Mouse (Mus musculus): ENCODE measurements around the gene Tac2.

The Tac2 gene

GRCm38 (mm10) chr10:127724178-127724577, at the start of gene Tac2:
Gene Tac2 (plus strand): TSS chr10:127724478.
- DNase-seq (ENCODE audit: low spot score), result no peak

GRCm38 (mm10) chr10:127674794-127675522, 49.3 kb upstream of the Tac2 start:
- peak; percentile 97 for DNase-seq (ENCODE audit: low spot score)

- no peak for DNase-seq (ENCODE audit: low spot score)
Measured at GRCm38 (mm10) chr10:127675859-127676398, 48.3 kb upstream of the Tac2 start.

- DNase-seq (ENCODE audit: low spot score), result peak; percentile 92
Measured at GRCm38 (mm10) chr10:127676691-127677548, 47.4 kb upstream of the Tac2 start.

GRCm38 (mm10) chr10:127677591-127678336, 46.5 kb upstream of the Tac2 start:
- DNase-seq (ENCODE audit: low spot score), result peak; percentile 67

GRCm38 (mm10) chr10:127679208-127679607, 45.1 kb upstream of the Tac2 start:
- DNase-seq (ENCODE audit: low spot score), result no peak

DNA sequence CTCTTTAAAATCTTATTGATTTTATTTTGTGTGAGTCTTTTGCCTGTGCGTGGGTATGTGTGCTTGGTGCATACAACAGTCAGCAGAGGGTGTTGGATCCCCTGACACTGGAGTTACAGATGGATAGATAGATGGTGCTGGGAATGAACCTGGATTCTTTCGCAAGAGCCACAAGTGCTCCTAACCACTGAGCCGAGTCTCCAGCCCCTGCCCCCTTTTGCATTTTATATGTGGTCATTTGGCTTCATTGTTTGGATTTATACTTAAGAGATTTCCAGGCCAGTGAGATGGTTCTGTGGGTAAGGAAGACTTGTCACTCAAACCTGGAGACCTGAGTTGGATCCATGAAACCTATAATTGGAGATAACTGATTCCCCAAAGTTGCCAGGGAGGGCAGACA, 44.4 kb upstream of the Tac2 start:
- DNase-seq (ENCODE audit: low spot score), result no peak

GRCm38 (mm10) chr10:127682886-127683285, 41.4 kb upstream of the Tac2 start:
- DNase-seq (ENCODE audit: low spot score), result no peak

DNA sequence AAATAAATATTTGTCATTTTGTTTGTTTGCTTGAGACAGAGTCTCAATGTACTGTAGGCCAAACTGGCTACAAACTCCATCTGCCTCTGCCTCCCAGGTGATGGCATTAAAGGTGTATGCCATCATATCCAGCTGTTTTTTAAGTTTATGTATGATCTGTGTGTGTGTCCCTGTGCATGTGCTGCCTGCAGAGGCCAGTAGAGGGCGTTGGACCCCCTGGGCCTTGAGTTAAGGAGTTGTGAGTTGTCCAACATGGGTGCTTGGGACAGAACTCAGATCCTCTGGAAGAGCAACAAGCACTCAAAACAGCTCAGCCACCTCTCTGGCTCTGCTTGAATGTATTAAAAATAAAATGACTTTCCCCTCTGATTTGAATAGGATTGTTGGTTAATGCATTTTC, 33.2 kb upstream of the Tac2 start:
- no peak for DNase-seq (ENCODE audit: low spot score)

- no peak for DNase-seq (ENCODE audit: low spot score)
Measured at GRCm38 (mm10) chr10:127694636-127695035, 29.6 kb upstream of the Tac2 start.

DNA sequence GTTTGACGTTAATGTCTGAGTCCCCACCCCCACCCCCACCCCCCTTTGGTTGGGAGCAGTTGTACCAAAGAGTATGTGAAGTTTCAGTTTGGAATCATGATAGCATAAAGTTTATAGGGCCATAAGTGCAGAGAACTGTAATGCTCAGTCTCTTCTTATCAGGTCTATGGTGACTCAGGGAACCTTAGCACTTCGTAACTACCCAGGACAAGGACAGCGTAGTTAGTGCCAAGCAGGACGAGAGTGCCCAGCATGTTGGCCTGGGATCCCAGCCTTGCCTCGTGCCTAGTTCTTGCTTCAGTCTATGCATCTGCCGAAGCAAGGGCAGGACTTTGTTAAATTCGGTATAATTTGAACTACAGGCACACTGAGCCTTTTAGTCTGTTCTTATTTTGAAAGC, 28.5 kb upstream of the Tac2 start:
- DNase-seq (ENCODE audit: low spot score), result no peak

DNA sequence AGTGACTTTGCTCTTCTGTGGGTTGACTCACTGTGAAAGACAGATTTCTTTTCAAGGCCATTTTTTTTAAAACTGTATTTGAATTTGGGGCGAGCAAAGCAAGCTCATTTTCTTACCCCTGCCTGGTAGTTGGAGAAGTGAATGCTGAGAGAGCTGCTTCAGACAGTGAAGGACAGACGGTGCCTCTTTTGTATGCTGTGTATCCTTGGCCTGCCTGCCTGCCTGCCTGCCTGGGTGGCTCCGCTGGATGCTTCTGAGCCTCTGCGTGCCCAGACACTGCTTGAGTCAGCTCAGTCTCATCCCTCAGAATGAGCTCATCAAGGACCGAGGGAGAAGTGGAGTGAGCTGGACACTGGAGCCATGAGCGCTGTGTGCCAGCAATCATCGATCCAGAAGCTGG, 25.3 kb upstream of the Tac2 start:
- DNase-seq (ENCODE audit: low spot score), result no peak

- no peak for DNase-seq (ENCODE audit: low spot score)
Measured at GRCm38 (mm10) chr10:127703299-127703698, 21.0 kb upstream of the Tac2 start.

DNA sequence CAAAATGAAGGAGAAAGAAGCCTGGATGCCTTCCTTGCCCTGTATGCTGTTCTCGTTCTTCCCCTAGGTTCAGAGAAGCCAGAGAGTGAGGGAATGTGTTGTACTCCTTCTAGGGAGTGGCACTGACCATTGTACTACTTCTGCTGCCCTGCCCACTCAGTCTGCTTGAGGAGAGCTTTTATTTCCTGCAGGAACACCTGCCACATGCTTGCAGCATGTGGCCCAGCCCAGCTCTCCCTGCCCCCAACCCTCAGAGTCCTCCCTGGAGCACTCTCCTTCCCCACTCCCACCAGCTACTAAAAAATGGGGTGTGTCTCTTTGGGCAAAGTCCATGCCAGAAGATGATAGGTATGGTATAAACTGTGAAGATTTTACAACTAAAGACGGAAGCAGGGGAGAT, 20.0 kb upstream of the Tac2 start:
- no peak for DNase-seq (ENCODE audit: low spot score)

DNA sequence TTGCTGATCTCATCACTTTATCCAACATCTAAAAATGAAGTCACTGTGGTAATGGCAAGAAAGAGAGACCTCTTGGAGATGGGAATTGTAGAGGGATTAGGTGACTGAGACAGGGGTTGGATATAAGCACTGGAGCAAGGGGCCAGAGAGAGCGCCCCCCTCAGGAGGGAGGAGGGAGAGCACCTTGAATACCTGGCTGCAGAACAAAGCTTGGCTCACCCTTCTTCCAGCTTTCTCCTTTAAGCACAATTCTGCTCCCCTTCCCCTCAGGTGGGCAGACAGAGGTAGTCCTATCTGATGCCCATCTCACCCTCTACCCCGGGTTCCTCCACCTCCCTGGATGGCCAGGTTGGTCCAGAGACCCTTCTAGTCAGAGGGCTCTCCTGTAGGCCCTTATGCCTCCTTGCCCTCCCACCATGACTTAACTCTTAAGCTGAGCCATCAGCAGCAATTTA, 19.5 kb upstream of the Tac2 start, which contains the start of gene Myo1a:
Myo1a (plus strand) TSS at position 405 of the 455 bp plus-strand sequence.
- no peak for DNase-seq (ENCODE audit: low spot score)

- DNase-seq (ENCODE audit: low spot score), result no peak
Measured at GRCm38 (mm10) chr10:127705783-127706182, 18.5 kb upstream of the Tac2 start.

DNA sequence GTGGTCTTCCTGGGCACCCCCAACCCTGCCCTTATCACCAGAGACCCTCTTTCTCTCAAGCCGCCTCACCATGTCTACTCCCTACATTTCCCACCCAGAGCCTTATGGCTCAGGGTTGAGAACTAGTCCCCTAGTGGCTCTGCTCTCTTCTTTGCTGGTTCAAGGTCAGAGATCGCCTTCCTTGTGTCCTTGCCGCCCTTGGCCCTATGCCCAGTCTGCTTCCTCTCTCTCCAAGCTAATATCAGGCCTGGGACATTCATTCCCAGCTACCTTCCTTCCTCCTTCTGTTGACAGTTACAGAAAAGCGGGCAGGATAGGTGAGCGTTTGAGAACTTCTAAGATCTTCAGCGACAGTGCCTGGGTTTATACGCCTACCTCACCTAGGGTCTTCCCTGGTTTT, 16.6 kb upstream of the Tac2 start:
- no peak for DNase-seq (ENCODE audit: low spot score)

DNA sequence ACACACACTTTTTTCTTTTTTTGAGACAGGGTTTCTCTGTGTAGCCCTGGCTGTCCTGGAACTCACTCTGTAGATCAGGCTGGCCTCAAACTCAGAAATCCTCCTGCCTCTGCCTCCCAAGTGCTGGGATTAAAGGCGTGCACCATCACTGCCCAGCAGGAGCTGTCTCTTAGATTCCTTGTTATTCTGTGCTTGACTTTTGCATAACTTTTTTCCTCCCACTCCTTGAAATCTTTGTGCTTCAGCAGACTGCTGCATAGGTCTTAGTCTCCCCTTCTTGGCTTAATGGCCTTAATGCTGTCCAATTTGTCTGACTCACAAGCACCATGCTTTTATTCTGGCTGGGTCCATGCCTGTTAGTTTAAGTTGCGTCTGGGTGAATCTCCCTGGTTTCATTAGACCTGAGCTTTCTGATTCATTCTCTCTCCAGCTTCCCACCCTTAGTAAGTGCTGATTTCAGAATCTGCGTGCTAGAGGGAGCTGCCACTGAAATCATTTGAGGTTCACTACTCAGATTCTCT, 15.4 kb upstream of the Tac2 start:
- no peak for DNase-seq (ENCODE audit: low spot score)

DNA sequence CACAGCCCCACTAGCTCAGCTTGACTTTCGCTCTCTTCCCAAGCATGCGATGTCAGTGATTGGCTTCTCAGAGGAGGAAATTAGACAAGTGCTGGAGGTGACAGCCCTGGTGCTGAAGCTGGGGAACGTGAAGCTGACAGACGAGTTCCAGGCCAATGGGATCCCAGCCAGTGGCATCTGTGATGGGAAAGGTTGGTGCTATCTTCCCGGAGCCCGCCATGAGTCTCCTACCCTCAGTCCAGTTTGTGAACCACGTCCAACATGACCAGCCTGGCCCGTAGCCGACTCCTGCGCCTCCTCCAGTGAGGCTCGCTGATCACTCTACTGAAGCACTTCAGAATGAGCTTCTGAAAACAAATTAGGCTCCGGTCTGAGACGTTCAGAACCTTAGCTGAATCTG, 13.9 kb upstream of the Tac2 start:
- DNase-seq (ENCODE audit: low spot score), result no peak

GRCm38 (mm10) chr10:127712736-127713135, 11.5 kb upstream of the Tac2 start:
- no peak for DNase-seq (ENCODE audit: low spot score)

GRCm38 (mm10) chr10:127721671-127722418, 2.4 kb upstream of the Tac2 start:
- no peak for DNase-seq (ENCODE audit: low spot score)
